Mouse (Mus musculus) cerebellum, adult 2 months (tissue): Measurements from ENCODE around the gene Bod1l. TPM values are rescaled to one million over a fixed set of nuclear protein-coding genes. Genes with fewer than 3 reads are reported as not detected.

Experiments
- DNase-seq, 2 experiments: peaks; one replicate each; pipeline ENCODE4 v3.0.0; 2021
- H3K27ac ChIP-seq: fragments of 200-500 bp; 2 replicates; pipeline ENCODE4 v1.5.1; 2012; ENCODE audit warnings: low read length, control low read depth, inconsistent platforms; ENCODE audit not compliant: insufficient read depth
- H3K27me3 ChIP-seq: fragments of 200-500 bp; 2 replicates; pipeline ENCODE4 v1.6.1; 2012; ENCODE audit warnings: inconsistent platforms, mild to moderate bottlenecking, low read length, moderate library complexity; ENCODE audit not compliant: control insufficient read depth, insufficient read depth
- H3K4me1 ChIP-seq: fragments of 200-500 bp; 2 replicates; pipeline ENCODE4 v1.6.1; 2011; ENCODE audit warnings: low read length; ENCODE audit not compliant: control insufficient read depth, insufficient read depth
- H3K4me3 ChIP-seq: fragments of 200-500 bp; replicated peaks from 2 replicates; pipeline ENCODE3; 2011; ENCODE audit warnings: mild to moderate bottlenecking, low read depth, low read length, control low read depth; ENCODE audit not compliant: insufficient read depth
- CTCF ChIP-seq: fragments of 200-500 bp; IDR thresholded peaks from 2 replicates; pipeline ENCODE4 v1.5.1; 2011; ENCODE audit warnings: low read depth, mild to moderate bottlenecking, control low read depth, low read length, moderate library complexity, borderline replicate concordance; ENCODE audit not compliant: insufficient read depth
- POLR2A ChIP-seq: fragments of 200-500 bp; IDR thresholded peaks from 2 replicates; pipeline ENCODE4 v1.6.1; 2011; ENCODE audit warnings: low read length, control low read depth, borderline replicate concordance; ENCODE audit not compliant: insufficient read depth
- WGBS: fragments of 180-500 bp; shearing (Covaris S2); methylation state at CpG from one replicate; pipeline ENCODE4 v1.1.7; 2018; 5-methylcytosine and 5-hydroxymethylcytosine counted together
- polyA plus RNA-seq: library from polyadenylated mRNA; depleted of rRNA; stranded (reverse); fragments of >200 nt; gene quantifications from 2 replicates; pipeline ENCODE4 v1.2.3, GENCODE M21; 2012

Bod1l gene
- polyA plus RNA-seq, 1 experiment: 20.2 TPM

GRCm38 (mm10) chr5:41820530-41820929 lies 23.6 kb downstream of the Bod1l start:
- 94% methylated on average over 3 of the region's 3 CpGs for WGBS
- H3K27me3 ChIP-seq: no peaks in the 10 kb centered on the region
- no peak overlapping the region for H3K27ac ChIP-seq
- DNase-seq: no peak
- TF ChIP-seq POLR2A (no peak), CTCF (no peak)
- H3K4me3 ChIP-seq: no peak overlapping the region
- no peaks in the 10 kb centered on the region for H3K4me1 ChIP-seq

- Histone ChIP-seq H3K27ac (no peak overlapping the region), H3K4me1 (no peaks in the 10 kb centered on the region), H3K27me3 (no peaks in the 10 kb centered on the region), H3K4me3 (no peak overlapping the region)
- WGBS: 94% methylated on average over 6 of the region's 6 CpGs
- no peak for DNase-seq
- no peak for TF ChIP-seq CTCF
- no peak for TF ChIP-seq POLR2A
Observed at GRCm38 (mm10) chr5:41812516-41812915, 31.6 kb downstream of the Bod1l start.

GRCm38 (mm10) chr5:41811279-41811678 lies 32.8 kb downstream of the Bod1l start:
- TF ChIP-seq CTCF (no peak), POLR2A (no peak)
- WGBS: 86% methylated on average over 3 of the region's 3 CpGs
- no peaks in the 10 kb centered on the region for H3K4me1 ChIP-seq
- no peaks in the 10 kb centered on the region for H3K27me3 ChIP-seq
- H3K4me3 ChIP-seq: no peak overlapping the region
- DNase-seq: no peak
- H3K27ac ChIP-seq: no peak overlapping the region

- Histone ChIP-seq H3K4me3 (no peak overlapping the region), H3K27ac (no peak overlapping the region), H3K4me1 (no peaks in the 10 kb centered on the region), H3K27me3 (no peaks in the 10 kb centered on the region)
- 88% methylated on average over 2 of the region's 2 CpGs for WGBS
- DNase-seq: no peak
- no peak for TF ChIP-seq CTCF
- no peak for TF ChIP-seq POLR2A
Observed at GRCm38 (mm10) chr5:41807383-41807782, 36.7 kb downstream of the Bod1l start.

- 94% methylated on average over 5 of the region's 5 CpGs for WGBS
- H3K27me3 ChIP-seq: no peaks in the 10 kb centered on the region
- no peak for TF ChIP-seq CTCF
- TF ChIP-seq POLR2A: no peak
- DNase-seq: no peak
- H3K27ac ChIP-seq: no peak overlapping the region
- no peaks in the 10 kb centered on the region for H3K4me1 ChIP-seq
- H3K4me3 ChIP-seq: no peak overlapping the region
Observed at GRCm38 (mm10) chr5:41806176-41806575, 37.9 kb downstream of the Bod1l start.

GRCm38 (mm10) chr5:41805085-41805484 lies 39.0 kb downstream of the Bod1l start:
- H3K4me1 ChIP-seq: no peaks in the 10 kb centered on the region
- 94% methylated on average over 2 of the region's 2 CpGs for WGBS
- TF ChIP-seq CTCF (no peak), POLR2A (no peak)
- H3K27me3 ChIP-seq: no peaks in the 10 kb centered on the region
- no peak for DNase-seq
- no peak overlapping the region for H3K27ac ChIP-seq
- H3K4me3 ChIP-seq: no peak overlapping the region

GRCm38 (mm10) chr5:41804643-41805042 lies 39.5 kb downstream of the Bod1l start:
- TF ChIP-seq POLR2A: no peak
- no peak for TF ChIP-seq CTCF
- WGBS: 85% methylated on average over 2 of the region's 2 CpGs

GRCm38 (mm10) chr5:41801622-41802021 lies 42.5 kb downstream of the Bod1l start:
- WGBS: 93% methylated on average over 2 of the region's 2 CpGs
- DNase-seq: no peak
- H3K27ac ChIP-seq: no peak overlapping the region
- no peaks in the 10 kb centered on the region for H3K4me1 ChIP-seq
- H3K4me3 ChIP-seq: no peak overlapping the region
- no peaks in the 10 kb centered on the region for H3K27me3 ChIP-seq
- TF ChIP-seq POLR2A: no peak
- TF ChIP-seq CTCF: no peak

More at GRCm38 (mm10) chr5:41804643-41805042, 39.5 kb downstream of the Bod1l start:
- H3K27me3 ChIP-seq: no peaks in the 10 kb centered on the region
- no peak overlapping the region for H3K4me3 ChIP-seq
- no peaks in the 10 kb centered on the region for H3K4me1 ChIP-seq
- no peak overlapping the region for H3K27ac ChIP-seq
- no peak for DNase-seq
